Mouse (Mus musculus) hindbrain, postnatal 0 days (tissue): ENCODE data around the gene Grk4. TPM values are rescaled to one million over a fixed set of nuclear protein-coding genes. Genes with fewer than 3 reads are reported as not detected.
A peak's percentile ranks its signal among the peaks of the same experiment; 100 is the strongest.

Experiments
- ATAC-seq: fragments of 200-750 bp; cut with Nextera tagmentation; 2 replicates; pipeline ENCODE4 v1.8.0; 2017; ENCODE audit warnings: mild to moderate bottlenecking, moderate TSS enrichment, moderate library complexity
- DNase-seq: peaks from one replicate; pipeline ENCODE4 v3.0.0-alpha.2; 2015; ENCODE audit warnings: low spot score
- H3K27ac ChIP-seq: fragments of 300-500 bp; sonication (generic); 2 replicates; pipeline ENCODE4 v1.5.1; 2014; ENCODE audit warnings: mild to moderate bottlenecking
- H3K27me3 ChIP-seq: fragments of 300-500 bp; sonication (generic); 2 replicates; pipeline ENCODE4 v1.6.1; 2014; ENCODE audit warnings: low read length, mixed read lengths; ENCODE audit not compliant: insufficient read depth
- H3K36me3 ChIP-seq: fragments of 300-500 bp; sonication (generic); 2 replicates; pipeline ENCODE4 v1.6.1; 2014; ENCODE audit warnings: low read length, mixed read lengths; ENCODE audit not compliant: insufficient read depth
- H3K4me1 ChIP-seq: fragments of 300-500 bp; sonication (generic); 2 replicates; pipeline ENCODE4 v1.6.1; 2014; ENCODE audit warnings: antibody characterized with exemption, low read length, mixed read lengths; ENCODE audit not compliant: insufficient read depth
- H3K4me2 ChIP-seq: fragments of 300-500 bp; sonication (generic); 2 replicates; pipeline ENCODE4 v1.6.1; 2014; ENCODE audit warnings: low read depth, mild to moderate bottlenecking, low read length, moderate library complexity, mixed read lengths
- H3K4me3 ChIP-seq: fragments of 300-500 bp; sonication (generic); 2 replicates; pipeline ENCODE4 v1.5.1; 2014; ENCODE audit warnings: low read length
- H3K9ac ChIP-seq: fragments of 300-500 bp; sonication (generic); replicated peaks from 2 replicates; pipeline ENCODE4 v1.6.1; 2014; ENCODE audit warnings: mild to moderate bottlenecking, low read length, moderate library complexity, mixed read lengths
- H3K9me3 ChIP-seq: fragments of 300-500 bp; sonication (generic); 2 replicates; pipeline ENCODE4 v1.6.1; 2016; ENCODE audit warnings: low read length, mixed read lengths
- CTCF ChIP-seq: IDR thresholded peaks from 2 replicates; pipeline ENCODE4 v1.5.1; 2016; ENCODE audit warnings: antibody characterized with exemption, control low read depth, low read depth
- WGBS: fragments of 180-500 bp; shearing (Covaris S2); extraction: QIAGEN DNeasy Blood & Tissue Kit; methylation state at CpG from one replicate; pipeline ENCODE4 v1.1.7; 2014; 5-methylcytosine and 5-hydroxymethylcytosine counted together
- polyA plus RNA-seq: library from polyadenylated mRNA; unstranded; fragments of >200 nt; fragmentation: Nextera tagmentation; extraction: Ambion mirVana; gene quantifications from 2 replicates; pipeline ENCODE4 v1.2.1, GENCODE M21; 2015
- total RNA-seq: library from RNA; depleted of rRNA; stranded (reverse); fragments of >200 nt; gene quantifications from 2 replicates; pipeline ENCODE4 v1.2.3, GENCODE M21; 2014

Gene Grk4
- total and polyA plus RNA-seq, 2 experiments from 2014 or later, result 2.1 to 5.3 TPM

GRCm38 (mm10) chr5:34758762-34759161 lies 98.6 kb downstream of the Grk4 start:
- no peak overlapping the region for H3K27ac ChIP-seq
- no peaks in the 10 kb centered on the region for H3K9me3 ChIP-seq
- no peaks in the 10 kb centered on the region for H3K27me3 ChIP-seq
- no peak overlapping the region for H3K4me2 ChIP-seq
- no peak for DNase-seq
- H3K4me3 ChIP-seq, result no peak overlapping the region
- no peak for TF ChIP-seq CTCF
- WGBS, result 67% methylated on average over 1 of the region's 1 CpGs
- H3K4me1 ChIP-seq, result peaks cover 3% of the 10 kb centered on the region; the same call in 1 of the 2 replicates
- H3K36me3 ChIP-seq, result no peaks in the 10 kb centered on the region
- H3K9ac ChIP-seq, result no peak overlapping the region
- no peak for ATAC-seq

GRCm38 (mm10) chr5:34760850-34761508 lies 100.8 kb downstream of the Grk4 start:
- H3K9me3 ChIP-seq, result no peaks in the 10 kb centered on the region
- H3K4me1 ChIP-seq, result peaks cover 3% of the 10 kb centered on the region; the same call in 1 of the 2 replicates
- DNase-seq (no peak), ATAC-seq (no peak)
- 1% methylated on average over 19 of the region's 19 CpGs for WGBS
- H3K4me2 ChIP-seq, result peak overlapping the region; percentile 63
- no peaks in the 10 kb centered on the region for H3K36me3 ChIP-seq
- H3K4me3 ChIP-seq, result peak overlapping the region; percentile 85
- H3K27ac ChIP-seq, result peak overlapping the region; percentile 90
- peak overlapping the region; percentile 81 for H3K9ac ChIP-seq
- H3K27me3 ChIP-seq, result no peaks in the 10 kb centered on the region
- TF ChIP-seq CTCF, result no peak

DNA sequence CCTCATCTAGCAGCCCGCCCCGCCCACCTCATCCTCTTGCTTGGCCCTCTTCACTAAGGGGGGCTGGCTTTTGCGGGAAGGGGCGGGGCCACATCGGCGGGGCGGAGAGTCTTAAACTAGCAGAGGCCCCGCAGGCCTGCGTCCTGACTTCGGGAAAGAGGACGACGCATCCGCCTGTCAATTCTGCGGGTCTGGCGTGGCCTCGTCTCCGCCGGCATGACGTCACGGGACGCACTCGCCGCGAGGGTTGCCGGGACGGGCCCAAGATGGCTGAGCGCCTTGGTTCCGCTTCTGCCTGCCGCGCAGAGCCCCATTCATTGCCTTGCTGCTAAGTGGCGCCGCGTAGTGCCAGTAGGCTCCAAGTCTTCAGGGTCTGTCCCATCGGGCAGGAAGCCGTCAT lies 101.3 kb downstream of the Grk4 start, which contains the start of gene Htt:
Gene Htt, plus strand, starts transcription at position 232 of the 400 bp plus-strand sequence.
- ATAC-seq (peak; percentile 99), DNase-seq (peak; percentile 99)
- Histone ChIP-seq H3K4me2 (peak within 1 kb of the TSS; percentile 63), H3K9ac (peak within 1 kb of the TSS; percentile 81), H3K4me3 (peak within 1 kb of the TSS; percentile 85), H3K27ac (peak within 1 kb of the TSS; percentile 90), H3K9me3 (no peaks in the 10 kb centered on the region), H3K27me3 (no peaks in the 10 kb centered on the region), H3K4me1 (peaks cover 3% of the 10 kb centered on the region; the same call in 1 of the 2 replicates), H3K36me3 (no peaks in the 10 kb centered on the region)
- peak; percentile 47 for TF ChIP-seq CTCF
- WGBS, result under 1% methylated on average over 35 of the region's 35 CpGs

- under 1% methylated on average over 42 of the region's 54 CpGs for WGBS
- DNase-seq, result peak; percentile 63
- no peak for TF ChIP-seq CTCF
These were observed 101.9 kb downstream of the Grk4 start for GRCm38 (mm10) chr5:34761934-34762611.

GRCm38 (mm10) chr5:34771818-34772217 lies 111.6 kb downstream of the Grk4 start:
- H3K9me3 ChIP-seq, result no peaks in the 10 kb centered on the region
- WGBS, result 93% methylated on average over 3 of the region's 3 CpGs
- DNase-seq, result no peak

More at GRCm38 (mm10) chr5:34761934-34762611, 101.9 kb downstream of the Grk4 start:
- peak overlapping the region; percentile 90 for H3K27ac ChIP-seq
- peak overlapping the region; percentile 81 for H3K9ac ChIP-seq
- ATAC-seq, result peak; percentile 58
- no peaks in the 10 kb centered on the region for H3K9me3 ChIP-seq
- H3K4me2 ChIP-seq, result peak overlapping the region; percentile 63
- peaks cover 3% of the 10 kb centered on the region; the same call in 1 of the 2 replicates for H3K4me1 ChIP-seq
- H3K27me3 ChIP-seq, result no peaks in the 10 kb centered on the region
- peak overlapping the region; percentile 85 for H3K4me3 ChIP-seq
- H3K36me3 ChIP-seq, result no peaks in the 10 kb centered on the region

GRCm38 (mm10) chr5:34772696-34773245 lies 112.6 kb downstream of the Grk4 start:
- 78% methylated on average over 4 of the region's 4 CpGs for WGBS

More at GRCm38 (mm10) chr5:34771818-34772217, 111.6 kb downstream of the Grk4 start:
- no peak for TF ChIP-seq CTCF
- Histone ChIP-seq H3K27ac (no peak overlapping the region), H3K9ac (no peak overlapping the region), H3K27me3 (no peaks in the 10 kb centered on the region), H3K4me2 (no peak overlapping the region), H3K36me3 (no peaks in the 10 kb centered on the region), H3K4me3 (no peak overlapping the region), H3K4me1 (no peaks in the 10 kb centered on the region)
- no peak for ATAC-seq

More at GRCm38 (mm10) chr5:34772696-34773245, 112.6 kb downstream of the Grk4 start:
- ATAC-seq (no peak), DNase-seq (no peak)
- Histone ChIP-seq H3K4me1 (no peaks in the 10 kb centered on the region), H3K36me3 (no peaks in the 10 kb centered on the region), H3K4me3 (no peak overlapping the region), H3K9me3 (no peaks in the 10 kb centered on the region), H3K9ac (no peak overlapping the region), H3K27me3 (no peaks in the 10 kb centered on the region), H3K4me2 (no peak overlapping the region), H3K27ac (no peak overlapping the region)
- no peak for TF ChIP-seq CTCF
